Mouse (Mus musculus): ENCODE measurements at regions not wholly inside any gene's neighbourhood (a gene's known extent, or its start where the extent isn't known, plus 50 kb on each side); places are given as distances from the start of the nearest gene placed in this dataset.

GRCm38 (mm10) chr16:30772802-30773201, 173.3 kb downstream of the Fam43a start:
- TF ChIP-seq CTCF (conservative IDR thresholded peaks at IDR 0.05; ENCODE audit: low read length) (no peak), POU5F1 (IDR thresholded peaks at IDR 0.05; ENCODE audit: borderline replicate concordance, low read length) (no peak), NANOG (IDR thresholded peaks at IDR 0.05; ENCODE audit: borderline replicate concordance, low read length) (no peak)
- H3K4me3 ChIP-seq (replicated peaks; ENCODE audit: low read length), result no peak overlapping the region
- H3K9me3 ChIP-seq (ENCODE audit: low read length), result peaks cover 20% of the 10 kb centered on the region
- H3K27me3 ChIP-seq (ENCODE audit: insufficient read depth, low read length), result 0 out of 2 replicates have a peak, but pooled peaks cover 3% of the 10 kb centered on the region
- no peaks in the 10 kb centered on the region for H3K36me3 ChIP-seq (ENCODE audit: insufficient read depth, low read length)
- peaks cover 40% of the 10 kb centered on the region for H3K4me1 ChIP-seq (replicated peaks; ENCODE audit: low read depth, low read length)

- Histone ChIP-seq H3K36me3 (ENCODE audit: insufficient read depth, low read length) (no peaks in the 10 kb centered on the region), H3K4me1 (replicated peaks; ENCODE audit: low read depth, low read length) (peaks cover 20% of the 10 kb centered on the region), H3K27me3 (ENCODE audit: insufficient read depth, low read length) (0 out of 2 replicates have a peak, but pooled peaks cover 3% of the 10 kb centered on the region), H3K4me3 (replicated peaks; ENCODE audit: low read length) (no peak overlapping the region), H3K9me3 (ENCODE audit: low read length) (peaks cover 20% of the 10 kb centered on the region)
- TF ChIP-seq CTCF (conservative IDR thresholded peaks at IDR 0.05; ENCODE audit: low read length) (no peak), NANOG (IDR thresholded peaks at IDR 0.05; ENCODE audit: borderline replicate concordance, low read length) (no peak), POU5F1 (IDR thresholded peaks at IDR 0.05; ENCODE audit: borderline replicate concordance, low read length) (no peak)
Observed at GRCm38 (mm10) chr16:30774951-30775661, 175.6 kb downstream of the Fam43a start.

DNA sequence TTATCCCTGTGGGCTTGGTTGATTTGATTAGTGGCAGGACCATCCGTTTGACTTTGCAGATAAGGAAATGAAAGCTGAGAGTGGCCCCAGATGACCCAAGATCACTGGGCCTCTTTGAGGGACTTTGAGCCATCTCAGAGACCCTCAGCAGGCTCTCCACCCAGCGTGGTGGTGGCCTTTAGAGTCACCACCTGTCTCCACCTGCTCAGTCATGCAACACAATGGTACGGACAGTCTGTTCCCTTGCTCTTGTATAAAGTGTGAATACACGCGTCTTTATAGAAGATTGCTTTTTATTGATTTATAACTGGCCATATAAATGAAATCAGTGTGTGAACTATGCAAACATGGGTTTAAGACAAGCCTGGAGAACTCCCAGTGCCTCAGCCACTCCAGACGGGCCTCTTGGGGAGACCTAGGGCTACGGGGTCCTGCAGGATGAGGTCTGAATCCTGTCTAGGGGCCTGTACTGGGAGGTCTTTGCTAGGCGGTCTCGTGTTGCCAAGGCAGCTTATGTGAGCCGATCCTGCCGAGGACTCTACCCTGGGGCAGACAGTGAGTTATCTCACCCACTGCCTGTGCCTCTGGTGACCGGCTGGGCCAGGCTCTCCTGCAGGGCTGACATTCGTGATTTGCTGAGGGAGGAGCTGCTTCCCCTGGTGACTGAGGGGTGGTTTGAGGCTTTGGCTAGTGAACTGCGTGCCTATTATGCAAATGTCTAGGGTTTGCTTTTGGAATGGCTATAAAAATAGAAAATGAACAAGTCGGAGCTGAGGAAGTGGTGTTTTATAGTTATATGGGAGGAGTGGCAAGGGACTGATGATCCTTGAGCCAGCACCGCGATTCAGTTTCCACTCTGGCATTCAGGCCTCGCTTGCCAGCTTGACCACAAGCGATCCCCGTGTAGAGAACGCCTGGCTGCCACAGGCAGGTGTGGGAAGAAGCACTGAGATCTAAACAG, 176.5 kb downstream of the Fam43a start:
- TF ChIP-seq NANOG (IDR thresholded peaks at IDR 0.05; ENCODE audit: borderline replicate concordance, low read length), result no peak
- TF ChIP-seq CTCF (conservative IDR thresholded peaks at IDR 0.05; ENCODE audit: low read length), result no peak
- no peak for TF ChIP-seq POU5F1 (IDR thresholded peaks at IDR 0.05; ENCODE audit: borderline replicate concordance, low read length)

DNA sequence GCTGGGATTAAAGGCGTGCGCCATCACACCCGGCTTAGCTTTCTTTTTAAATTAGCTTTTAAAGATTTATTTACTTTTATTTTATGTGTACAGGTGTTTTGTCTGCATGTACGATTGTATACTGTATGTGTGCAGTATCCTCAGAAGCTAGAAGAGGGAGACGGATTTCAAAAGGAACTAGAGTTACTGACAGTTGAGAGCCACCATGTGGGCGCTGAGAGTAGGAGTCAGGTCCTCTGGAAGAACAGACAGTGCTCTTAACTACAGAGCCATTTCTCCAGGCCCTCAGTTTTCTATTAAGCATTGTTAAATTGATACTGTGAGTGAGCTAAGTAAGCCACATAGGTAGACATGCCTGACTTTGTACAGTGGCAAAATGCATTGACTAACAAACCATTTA, 177.9 kb downstream of the Fam43a start:
- no peak for TF ChIP-seq CTCF (conservative IDR thresholded peaks at IDR 0.05; ENCODE audit: low read length)
- no peak for TF ChIP-seq POU5F1 (IDR thresholded peaks at IDR 0.05; ENCODE audit: borderline replicate concordance, low read length)
- TF ChIP-seq NANOG (IDR thresholded peaks at IDR 0.05; ENCODE audit: borderline replicate concordance, low read length), result no peak
- Histone ChIP-seq H3K9me3 (ENCODE audit: low read length) (peaks cover 15% of the 10 kb centered on the region), H3K36me3 (ENCODE audit: insufficient read depth, low read length) (no peaks in the 10 kb centered on the region), H3K27me3 (ENCODE audit: insufficient read depth, low read length) (0 out of 2 replicates have a peak, but pooled peaks cover 3% of the 10 kb centered on the region), H3K4me1 (replicated peaks; ENCODE audit: low read depth, low read length) (peaks cover 20% of the 10 kb centered on the region), H3K4me3 (replicated peaks; ENCODE audit: low read length) (no peak overlapping the region)

More for the DNA sequence above, 176.5 kb downstream of the Fam43a start:
- Histone ChIP-seq H3K27me3 (ENCODE audit: insufficient read depth, low read length) (0 out of 2 replicates have a peak, but pooled peaks cover 3% of the 10 kb centered on the region), H3K4me1 (replicated peaks; ENCODE audit: low read depth, low read length) (peaks cover 20% of the 10 kb centered on the region), H3K4me3 (replicated peaks; ENCODE audit: low read length) (no peak overlapping the region), H3K36me3 (ENCODE audit: insufficient read depth, low read length) (no peaks in the 10 kb centered on the region), H3K9me3 (ENCODE audit: low read length) (peaks cover 20% of the 10 kb centered on the region)

GRCm38 (mm10) chr16:30778078-30778477, 178.6 kb downstream of the Fam43a start:
- 0 out of 2 replicates have a peak, but pooled peaks cover 3% of the 10 kb centered on the region for H3K27me3 ChIP-seq (ENCODE audit: insufficient read depth, low read length)
- peaks cover 20% of the 10 kb centered on the region for H3K4me1 ChIP-seq (replicated peaks; ENCODE audit: low read depth, low read length)
- H3K9me3 ChIP-seq (ENCODE audit: low read length), result peaks cover 8% of the 10 kb centered on the region
- no peak overlapping the region for H3K4me3 ChIP-seq (replicated peaks; ENCODE audit: low read length)
- TF ChIP-seq CTCF (conservative IDR thresholded peaks at IDR 0.05; ENCODE audit: low read length) (no peak), NANOG (IDR thresholded peaks at IDR 0.05; ENCODE audit: borderline replicate concordance, low read length) (no peak), POU5F1 (IDR thresholded peaks at IDR 0.05; ENCODE audit: borderline replicate concordance, low read length) (no peak)
- no peaks in the 10 kb centered on the region for H3K36me3 ChIP-seq (ENCODE audit: insufficient read depth, low read length)

GRCm38 (mm10) chr16:30778945-30779344, 179.4 kb downstream of the Fam43a start:
- H3K4me1 ChIP-seq (replicated peaks; ENCODE audit: low read depth, low read length), result peaks cover 20% of the 10 kb centered on the region
- H3K27me3 ChIP-seq (ENCODE audit: insufficient read depth, low read length), result 0 out of 2 replicates have a peak, but pooled peaks cover 3% of the 10 kb centered on the region
- no peak overlapping the region for H3K4me3 ChIP-seq (replicated peaks; ENCODE audit: low read length)
- H3K9me3 ChIP-seq (ENCODE audit: low read length), result no peaks in the 10 kb centered on the region
- TF ChIP-seq POU5F1 (IDR thresholded peaks at IDR 0.05; ENCODE audit: borderline replicate concordance, low read length) (no peak), CTCF (conservative IDR thresholded peaks at IDR 0.05; ENCODE audit: low read length) (no peak), NANOG (IDR thresholded peaks at IDR 0.05; ENCODE audit: borderline replicate concordance, low read length) (no peak)
- H3K36me3 ChIP-seq (ENCODE audit: insufficient read depth, low read length), result no peaks in the 10 kb centered on the region

- peaks cover 10% of the 10 kb centered on the region for H3K4me1 ChIP-seq (replicated peaks; ENCODE audit: low read depth, low read length)
- peaks cover 7% of the 10 kb centered on the region; the same call in 1 of the 2 replicates for H3K27me3 ChIP-seq (ENCODE audit: insufficient read depth, low read length)
- no peak overlapping the region for H3K4me3 ChIP-seq (replicated peaks; ENCODE audit: low read length)
- no peaks in the 10 kb centered on the region for H3K36me3 ChIP-seq (ENCODE audit: insufficient read depth, low read length)
- TF ChIP-seq NANOG (IDR thresholded peaks at IDR 0.05; ENCODE audit: borderline replicate concordance, low read length), result no peak
- no peak for TF ChIP-seq POU5F1 (IDR thresholded peaks at IDR 0.05; ENCODE audit: borderline replicate concordance, low read length)
- no peak for TF ChIP-seq CTCF (conservative IDR thresholded peaks at IDR 0.05; ENCODE audit: low read length)
- H3K9me3 ChIP-seq (ENCODE audit: low read length), result no peaks in the 10 kb centered on the region
Observed at GRCm38 (mm10) chr16:30784261-30784660, 184.7 kb downstream of the Fam43a start.

DNA sequence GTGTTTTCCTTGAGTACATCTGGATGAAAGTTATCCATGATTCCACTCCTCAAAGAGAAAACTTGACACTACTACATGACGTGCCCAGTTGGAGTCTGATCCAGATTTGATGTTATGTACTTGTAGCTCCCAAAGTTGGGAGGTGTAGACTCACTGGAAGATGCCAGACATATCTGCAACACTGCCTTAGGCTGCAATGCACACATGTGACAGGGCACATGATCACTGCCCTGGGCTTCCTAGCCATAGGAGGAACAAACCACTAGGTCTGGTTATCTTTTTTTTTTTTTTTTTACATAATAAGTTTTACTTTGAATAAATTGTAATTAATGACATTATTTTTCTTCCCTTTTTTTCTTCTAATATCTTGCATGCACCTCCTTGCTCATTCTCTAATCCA, 185.4 kb downstream of the Fam43a start:
- Histone ChIP-seq H3K4me3 (replicated peaks; ENCODE audit: low read length) (no peak overlapping the region), H3K9me3 (ENCODE audit: low read length) (no peaks in the 10 kb centered on the region), H3K36me3 (ENCODE audit: insufficient read depth, low read length) (no peaks in the 10 kb centered on the region), H3K4me1 (replicated peaks; ENCODE audit: low read depth, low read length) (peaks cover 16% of the 10 kb centered on the region), H3K27me3 (ENCODE audit: insufficient read depth, low read length) (peaks cover 7% of the 10 kb centered on the region; the same call in 1 of the 2 replicates)
- TF ChIP-seq NANOG (IDR thresholded peaks at IDR 0.05; ENCODE audit: borderline replicate concordance, low read length) (no peak), CTCF (conservative IDR thresholded peaks at IDR 0.05; ENCODE audit: low read length) (no peak), POU5F1 (IDR thresholded peaks at IDR 0.05; ENCODE audit: borderline replicate concordance, low read length) (no peak)
